Mouse (Mus musculus) spleen, adult 2 months (tissue): Measurements from ENCODE around the gene Tmed3.

Source experiments
- CTCF ChIP-seq: fragments of 200-500 bp; IDR thresholded peaks from 2 replicates; pipeline ENCODE4 v1.5.1; 2011; ENCODE audit warnings: mild to moderate bottlenecking, inconsistent platforms; ENCODE audit not compliant: insufficient read depth, insufficient read length, insufficient replicate concordance; ENCODE audit errors: extremely low read depth
- POLR2A ChIP-seq: fragments of 200-500 bp; IDR thresholded peaks from 2 replicates; pipeline ENCODE4 v1.6.1; 2011; ENCODE audit warnings: low read depth, low read length, inconsistent platforms

GRCm38 (mm10) chr9:89736932-89737705 lies 32.3 kb upstream of the Tmed3 start:
- no peak for TF ChIP-seq POLR2A
- TF ChIP-seq CTCF: no peak
